Mouse (Mus musculus): ENCODE results near the gene Foxp1.

DNA sequence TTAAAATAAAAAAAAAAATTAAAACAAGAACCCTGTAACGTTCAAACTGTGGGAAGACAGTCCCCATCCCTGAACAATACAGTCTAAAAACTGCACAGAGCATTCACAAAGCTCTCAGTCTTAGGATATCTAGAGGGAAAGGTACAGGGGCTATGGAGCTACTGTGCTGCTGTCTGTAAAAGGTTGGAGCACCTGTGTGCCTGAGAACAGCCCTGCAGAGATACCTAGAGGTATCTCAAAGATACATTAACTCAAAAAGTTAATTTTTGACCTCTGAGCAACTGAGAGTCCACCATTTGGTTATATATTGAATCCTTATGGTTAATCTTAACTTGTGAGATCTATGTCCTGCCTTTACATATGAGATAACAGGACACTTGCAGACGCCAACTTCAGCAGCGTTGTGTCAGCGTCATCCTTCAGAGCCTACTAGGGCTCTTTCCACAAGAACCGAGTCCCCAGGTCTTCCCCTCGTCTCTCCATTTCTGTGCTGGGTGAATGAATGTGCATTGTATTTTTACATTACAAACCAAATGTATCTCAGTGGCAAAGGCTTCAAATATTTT is 30.5 kb downstream of the Foxp1 start:
- TF ChIP-seq CTCF (IDR thresholded peaks at IDR 0.05; ENCODE audit: extremely low read depth, insufficient read depth, insufficient read length, insufficient replicate concordance) (no peak), POLR2A (IDR thresholded peaks at IDR 0.05; ENCODE audit: low read depth, low read length) (no peak)
